Mouse (Mus musculus): ENCODE measurements at regions not wholly inside any gene's neighbourhood (a gene's known extent, or its start where the extent isn't known, plus 50 kb on each side); places are given as distances from the start of the nearest gene placed in this dataset.

DNA sequence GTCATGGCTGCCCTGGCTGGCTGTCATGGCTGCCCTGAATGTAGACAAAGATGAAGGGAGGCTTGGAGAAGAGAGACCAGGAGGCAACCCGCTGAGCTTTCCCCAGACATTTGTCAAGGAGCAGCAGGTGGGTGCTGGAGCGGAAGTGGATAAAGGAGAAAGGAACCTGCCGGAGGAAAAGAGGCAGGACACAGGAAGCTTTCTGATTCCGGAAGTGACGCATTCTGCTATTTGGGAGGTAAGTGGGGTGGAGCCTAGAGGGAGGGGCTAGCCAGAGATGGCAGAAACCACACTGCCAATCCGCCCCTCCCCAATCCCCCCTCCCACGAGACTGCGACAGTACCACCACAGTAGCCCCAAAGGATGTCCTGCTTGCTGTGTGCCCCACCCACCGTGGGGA, 80.1 kb downstream of the Gm572 start:
- no peak for ATAC-seq
- Histone ChIP-seq H3K4me3 (replicated peaks; ENCODE audit: low read length) (no peak overlapping the region), H3K27me3 (replicated peaks; ENCODE audit: control insufficient read depth, insufficient read depth, low read length) (no peaks in the 10 kb centered on the region; the same call in 1 of the 2 replicates), H3K9me3 (ENCODE audit: control insufficient read depth, low read length) (no peaks in the 10 kb centered on the region), H3K4me1 (replicated peaks; ENCODE audit: control insufficient read depth, insufficient read depth, low read length) (peaks cover 11% of the 10 kb centered on the region), H3K4me2 (ENCODE audit: low read length) (no peak overlapping the region), H3K27ac (ENCODE audit: low read length) (no peak overlapping the region), H3K9ac (replicated peaks; ENCODE audit: low read depth, low read length) (no peak overlapping the region), H3K36me3 (ENCODE audit: control insufficient read depth, insufficient read depth) (no peaks in the 10 kb centered on the region)
- 81% methylated on average over 9 of the region's 9 CpGs for WGBS

- Histone ChIP-seq H3K9ac (replicated peaks; ENCODE audit: low read depth, low read length) (peak overlapping the region; percentile 47), H3K36me3 (ENCODE audit: control insufficient read depth, insufficient read depth) (no peaks in the 10 kb centered on the region), H3K9me3 (ENCODE audit: control insufficient read depth, low read length) (no peaks in the 10 kb centered on the region), H3K4me3 (replicated peaks; ENCODE audit: low read length) (peak overlapping the region; percentile 30), H3K27ac (ENCODE audit: low read length) (no peak overlapping the region), H3K4me2 (ENCODE audit: low read length) (peak overlapping the region; percentile 54), H3K4me1 (replicated peaks; ENCODE audit: control insufficient read depth, insufficient read depth, low read length) (peaks cover 11% of the 10 kb centered on the region), H3K27me3 (replicated peaks; ENCODE audit: control insufficient read depth, insufficient read depth, low read length) (no peaks in the 10 kb centered on the region; the same call in 1 of the 2 replicates)
- WGBS = 4% methylated on average over 38 of the region's 39 CpGs
- ATAC-seq = no peak
These were observed 80.1 kb upstream of the Casz1 start for GRCm38 (mm10) chr4:148723934-148724719.

DNA sequence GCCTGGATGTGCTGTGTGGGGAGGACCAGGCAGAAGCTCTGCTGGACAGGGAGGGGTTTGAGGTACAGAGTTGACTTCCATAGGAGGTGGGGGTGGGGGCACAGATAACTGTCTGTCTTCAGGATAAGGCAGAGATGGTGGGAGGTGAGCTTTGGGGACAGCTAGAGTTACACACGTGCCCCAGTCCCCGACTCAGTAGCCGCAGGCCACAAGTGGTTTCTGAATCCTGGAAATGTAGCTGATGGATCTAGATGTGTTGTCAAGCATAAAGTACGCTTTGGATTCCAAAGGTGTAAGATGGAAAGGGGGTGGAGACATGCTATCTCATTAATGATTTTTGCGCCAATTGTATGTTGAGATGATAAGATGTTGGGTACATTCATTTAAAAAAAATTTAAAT, 75.4 kb upstream of the Casz1 start:
- no peaks in the 10 kb centered on the region; the same call in 1 of the 2 replicates for H3K27me3 ChIP-seq (replicated peaks; ENCODE audit: control insufficient read depth, insufficient read depth, low read length)
- no peaks in the 10 kb centered on the region for H3K36me3 ChIP-seq (ENCODE audit: control insufficient read depth, insufficient read depth)
- H3K27ac ChIP-seq (ENCODE audit: low read length) = no peak overlapping the region
- H3K9me3 ChIP-seq (ENCODE audit: control insufficient read depth, low read length) = no peaks in the 10 kb centered on the region
- no peak overlapping the region for H3K9ac ChIP-seq (replicated peaks; ENCODE audit: low read depth, low read length)
- H3K4me1 ChIP-seq (replicated peaks; ENCODE audit: control insufficient read depth, insufficient read depth, low read length) = peaks cover 5% of the 10 kb centered on the region
- H3K4me2 ChIP-seq (ENCODE audit: low read length) = no peak overlapping the region
- no peak overlapping the region for H3K4me3 ChIP-seq (replicated peaks; ENCODE audit: low read length)
- 90% methylated on average over 5 of the region's 5 CpGs for WGBS
- no peak for ATAC-seq

- H3K9ac ChIP-seq (replicated peaks; ENCODE audit: low read depth, low read length) = no peak overlapping the region
- H3K36me3 ChIP-seq (ENCODE audit: control insufficient read depth, insufficient read depth) = no peaks in the 10 kb centered on the region
- no peak overlapping the region for H3K4me3 ChIP-seq (replicated peaks; ENCODE audit: low read length)
- ATAC-seq = no peak
- 0 out of 2 replicates have a peak, but pooled peaks cover under 1% of the 10 kb centered on the region for H3K27me3 ChIP-seq (replicated peaks; ENCODE audit: control insufficient read depth, insufficient read depth, low read length)
- H3K27ac ChIP-seq (ENCODE audit: low read length) = no peak overlapping the region
- no peaks in the 10 kb centered on the region for H3K9me3 ChIP-seq (ENCODE audit: control insufficient read depth, low read length)
- H3K4me1 ChIP-seq (replicated peaks; ENCODE audit: control insufficient read depth, insufficient read depth, low read length) = no peaks in the 10 kb centered on the region
- 62% methylated on average over 3 of the region's 3 CpGs for WGBS
- no peak overlapping the region for H3K4me2 ChIP-seq (ENCODE audit: low read length)
These were observed 72.6 kb upstream of the Casz1 start for GRCm38 (mm10) chr4:148731586-148731985.

DNA sequence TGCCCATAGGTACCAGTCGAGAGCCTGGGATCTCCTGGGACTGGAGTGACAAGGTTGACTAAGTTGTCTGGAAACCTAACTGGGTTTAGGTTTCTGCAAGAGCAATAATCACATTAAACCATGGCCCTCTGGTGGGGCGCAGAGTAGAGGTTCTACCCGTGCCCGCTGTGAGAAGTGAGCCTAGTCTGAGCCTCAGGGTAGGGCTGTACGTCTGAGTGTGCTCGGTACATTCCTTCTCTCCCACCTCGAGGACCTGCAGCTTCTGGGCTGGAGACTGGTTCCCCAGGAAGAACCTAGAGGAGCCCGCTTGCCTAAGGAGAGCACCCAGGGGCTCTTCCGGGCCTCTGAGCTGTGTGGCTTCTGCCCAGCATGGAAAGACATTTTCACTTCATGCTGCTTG, 70.2 kb upstream of the Casz1 start:
- H3K4me3 ChIP-seq (replicated peaks; ENCODE audit: low read length) = no peak overlapping the region
- no peaks in the 10 kb centered on the region for H3K9me3 ChIP-seq (ENCODE audit: control insufficient read depth, low read length)
- no peak overlapping the region for H3K4me2 ChIP-seq (ENCODE audit: low read length)
- no peak for ATAC-seq
- 83% methylated on average over 9 of the region's 9 CpGs for WGBS
- H3K27ac ChIP-seq (ENCODE audit: low read length) = no peak overlapping the region
- H3K9ac ChIP-seq (replicated peaks; ENCODE audit: low read depth, low read length) = no peak overlapping the region
- H3K27me3 ChIP-seq (replicated peaks; ENCODE audit: control insufficient read depth, insufficient read depth, low read length) = 0 out of 2 replicates have a peak, but pooled peaks cover 3% of the 10 kb centered on the region
- H3K36me3 ChIP-seq (ENCODE audit: control insufficient read depth, insufficient read depth) = no peaks in the 10 kb centered on the region
- no peaks in the 10 kb centered on the region for H3K4me1 ChIP-seq (replicated peaks; ENCODE audit: control insufficient read depth, insufficient read depth, low read length)

DNA sequence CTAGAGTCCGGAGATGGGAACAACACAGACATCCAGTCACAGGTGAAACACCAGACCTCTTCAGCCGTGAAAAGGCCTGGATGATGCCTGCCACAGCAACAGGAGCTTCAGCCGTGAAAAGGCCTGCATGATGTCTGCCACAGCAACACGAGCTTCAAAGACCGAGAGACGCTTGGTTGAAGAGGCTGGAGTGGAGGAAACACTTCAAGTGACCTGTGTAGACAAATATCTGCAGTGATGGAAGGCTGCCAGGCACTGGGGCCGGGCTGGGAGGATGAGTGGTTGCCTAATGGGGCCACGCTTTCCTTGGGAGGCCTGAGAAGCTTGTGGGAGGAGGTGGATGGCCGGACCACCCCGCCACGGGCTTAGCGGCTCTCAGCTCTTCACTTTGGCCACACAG, 69.7 kb upstream of the Casz1 start:
- Histone ChIP-seq H3K27me3 (replicated peaks; ENCODE audit: control insufficient read depth, insufficient read depth, low read length) (0 out of 2 replicates have a peak, but pooled peaks cover 4% of the 10 kb centered on the region), H3K36me3 (ENCODE audit: control insufficient read depth, insufficient read depth) (no peaks in the 10 kb centered on the region), H3K9me3 (ENCODE audit: control insufficient read depth, low read length) (no peaks in the 10 kb centered on the region), H3K9ac (replicated peaks; ENCODE audit: low read depth, low read length) (no peak overlapping the region), H3K27ac (ENCODE audit: low read length) (no peak overlapping the region), H3K4me2 (ENCODE audit: low read length) (no peak overlapping the region), H3K4me3 (replicated peaks; ENCODE audit: low read length) (no peak overlapping the region), H3K4me1 (replicated peaks; ENCODE audit: control insufficient read depth, insufficient read depth, low read length) (no peaks in the 10 kb centered on the region)
- WGBS = 70% methylated on average over 12 of the region's 12 CpGs
- ATAC-seq = no peak

DNA sequence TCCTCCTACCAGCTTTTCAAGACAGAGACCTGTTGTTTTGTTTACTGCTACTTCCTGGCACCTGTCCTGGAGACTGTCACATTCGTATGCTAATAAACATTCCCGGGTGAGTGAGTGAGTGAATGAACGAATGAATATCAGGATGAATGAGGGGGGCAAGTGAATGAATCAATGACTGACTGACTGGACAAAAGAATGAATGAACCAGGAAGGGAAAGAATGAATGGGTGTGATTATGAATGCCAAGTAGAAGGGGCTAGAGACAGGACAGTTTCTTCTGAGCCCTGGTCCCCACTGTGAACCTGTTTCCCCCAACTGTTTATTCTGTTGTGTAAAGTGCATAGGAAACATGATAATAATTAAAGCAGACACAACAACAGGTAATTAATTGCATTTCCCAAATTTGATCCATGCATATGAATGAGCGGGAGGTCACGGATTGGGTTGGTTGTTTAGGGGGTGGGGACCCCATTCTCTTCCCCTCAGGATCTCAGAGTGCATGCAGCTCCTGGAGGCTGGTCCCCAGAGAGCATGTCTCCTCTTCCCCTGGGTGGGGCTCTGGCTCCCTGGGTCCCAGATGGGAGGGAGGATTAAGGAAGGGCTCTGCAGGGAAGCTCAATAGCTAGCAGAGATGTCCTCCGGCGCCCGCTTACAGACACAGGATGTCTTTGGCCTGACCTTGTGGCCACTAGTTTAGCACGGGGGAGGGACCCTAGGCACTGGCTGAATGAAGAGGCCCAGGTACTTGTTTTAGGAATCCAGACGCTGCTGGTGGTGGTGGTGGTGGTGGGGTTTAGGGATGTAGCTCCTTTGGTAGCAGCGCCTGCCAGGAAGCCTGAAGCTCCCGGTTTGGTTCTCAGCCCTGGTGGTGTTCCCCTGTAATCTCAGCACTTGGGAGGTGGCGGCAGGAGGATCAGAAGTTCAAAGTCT, 65.4 kb upstream of the Casz1 start:
- ATAC-seq = no peak
- H3K9ac ChIP-seq (replicated peaks; ENCODE audit: low read depth, low read length) = no peak overlapping the region

DNA sequence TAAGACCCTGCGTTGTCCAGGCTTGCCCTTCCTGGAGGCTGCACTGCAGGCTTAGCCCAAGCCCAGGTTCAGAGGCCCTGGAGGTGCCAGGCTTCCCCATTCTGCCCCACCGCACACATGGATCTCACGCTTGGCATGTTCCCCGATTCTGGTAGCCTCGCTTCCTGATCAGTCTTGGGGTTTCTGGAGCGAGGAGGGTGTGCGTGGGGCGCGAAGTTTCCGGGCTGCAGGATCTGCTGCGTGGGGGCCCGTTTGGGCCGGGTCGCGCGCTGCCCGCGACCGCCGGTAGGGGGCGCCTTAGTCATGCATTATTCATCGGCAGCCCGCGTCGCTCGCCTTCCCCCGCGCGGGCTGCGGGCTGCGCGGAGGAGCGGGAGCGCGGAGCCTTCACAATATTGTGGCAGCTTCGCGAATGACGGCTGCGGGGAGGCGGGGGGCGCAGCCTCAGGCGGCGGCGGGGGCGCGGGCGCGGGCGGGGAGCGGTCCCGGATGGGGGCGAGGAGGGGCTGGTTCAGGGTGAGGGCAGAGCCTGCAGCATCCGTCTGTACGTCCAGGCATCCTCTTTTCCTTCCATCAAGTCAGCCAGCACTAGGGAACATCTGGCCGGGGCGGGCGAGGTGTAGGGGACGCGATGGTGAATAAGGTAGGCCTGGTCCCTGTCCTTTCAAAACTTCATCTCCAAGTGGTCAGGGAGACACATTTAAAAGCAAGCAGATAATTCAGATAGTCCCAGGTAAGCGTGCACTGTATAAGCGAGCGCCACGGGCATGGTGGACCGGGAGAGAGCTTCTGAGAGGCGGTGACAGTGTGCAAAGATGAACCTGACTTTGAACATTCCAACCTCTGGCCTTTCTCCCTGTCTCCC, 61.4 kb upstream of the Casz1 start:
- Histone ChIP-seq H3K9ac (replicated peaks; ENCODE audit: low read depth, low read length) (peak overlapping the region; percentile 53), H3K4me3 (replicated peaks; ENCODE audit: low read length) (peak overlapping the region; percentile 48), H3K4me1 (replicated peaks; ENCODE audit: control insufficient read depth, insufficient read depth, low read length) (peaks cover 12% of the 10 kb centered on the region), H3K27me3 (replicated peaks; ENCODE audit: control insufficient read depth, insufficient read depth, low read length) (peaks cover 17% of the 10 kb centered on the region), H3K4me2 (ENCODE audit: low read length) (peak overlapping the region; percentile 78), H3K9me3 (ENCODE audit: control insufficient read depth, low read length) (no peaks in the 10 kb centered on the region), H3K27ac (ENCODE audit: low read length) (no peak overlapping the region), H3K36me3 (ENCODE audit: control insufficient read depth, insufficient read depth) (no peaks in the 10 kb centered on the region)
- ATAC-seq = peak; percentile 86
- WGBS = 3% methylated on average over 64 of the region's 65 CpGs

More for the DNA sequence above, 65.4 kb upstream of the Casz1 start:
- H3K27ac ChIP-seq (ENCODE audit: low read length) = no peak overlapping the region
- no peak overlapping the region for H3K4me2 ChIP-seq (ENCODE audit: low read length)
- H3K27me3 ChIP-seq (replicated peaks; ENCODE audit: control insufficient read depth, insufficient read depth, low read length) = peaks cover 16% of the 10 kb centered on the region
- peaks cover 12% of the 10 kb centered on the region for H3K4me1 ChIP-seq (replicated peaks; ENCODE audit: control insufficient read depth, insufficient read depth, low read length)
- no peaks in the 10 kb centered on the region for H3K9me3 ChIP-seq (ENCODE audit: control insufficient read depth, low read length)
- WGBS = 21% methylated on average over 13 of the region's 13 CpGs
- no peak overlapping the region for H3K4me3 ChIP-seq (replicated peaks; ENCODE audit: low read length)
- H3K36me3 ChIP-seq (ENCODE audit: control insufficient read depth, insufficient read depth) = no peaks in the 10 kb centered on the region
